Mouse (Mus musculus) kidney, postnatal 4 days (tissue): ENCODE results near the gene Rnf126.

ENCODE experiments used
- DNase-seq, 2 experiments: peaks; one replicate each; pipeline ENCODE4 v3.0.0; 2021; ENCODE audit warnings: mixed read lengths in 2 of 2

The Rnf126 gene

GRCm38 (mm10) chr10:79728323-79729249, 38.2 kb downstream of the Rnf126 start:
- DNase-seq: no peak

DNA sequence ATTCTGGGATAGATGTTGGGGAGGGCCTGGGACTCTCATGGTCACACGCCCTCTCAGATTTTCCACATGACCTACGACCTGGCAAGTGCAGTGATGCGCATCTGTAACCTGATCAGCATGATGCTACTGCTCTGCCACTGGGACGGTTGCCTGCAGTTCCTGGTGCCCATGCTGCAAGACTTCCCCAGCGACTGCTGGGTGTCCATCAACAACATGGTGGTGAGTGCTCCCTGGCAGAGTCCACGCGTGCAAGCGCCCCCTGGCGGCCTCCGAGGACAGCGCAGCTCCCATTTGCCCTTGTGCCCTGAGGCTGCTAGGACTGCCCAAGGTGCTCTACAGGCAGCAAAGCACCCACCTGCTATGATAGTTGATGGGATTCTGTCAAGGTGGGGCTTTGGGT, 40.7 kb downstream of the Rnf126 start:
- peak; percentile 79 to 85 for DNase-seq

DNA sequence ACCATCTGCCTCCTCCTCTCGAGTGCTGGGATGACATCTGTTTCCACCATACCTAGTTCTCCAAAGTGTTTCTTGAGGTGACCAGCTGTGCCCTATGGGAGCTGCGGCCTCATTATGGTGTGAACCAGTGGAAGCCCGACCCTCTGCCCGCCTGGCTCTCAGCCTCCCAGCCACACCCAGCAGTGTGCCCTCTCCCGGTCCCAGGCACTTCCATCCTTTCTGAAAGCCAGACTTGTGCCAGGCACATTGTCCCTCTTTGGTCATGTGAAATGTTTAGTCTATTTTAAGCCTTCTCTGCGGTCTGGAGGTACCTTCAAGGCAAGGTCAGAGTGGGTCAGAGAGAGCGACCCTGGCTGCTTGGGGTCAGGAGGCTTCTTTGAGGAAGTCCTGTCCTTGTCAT, 43.1 kb downstream of the Rnf126 start:
- no peak for DNase-seq

GRCm38 (mm10) chr10:79723047-79723446, 43.7 kb downstream of the Rnf126 start:
- no peak for DNase-seq

- no peak for DNase-seq
Measured at GRCm38 (mm10) chr10:79721089-79721488, 45.7 kb downstream of the Rnf126 start.

GRCm38 (mm10) chr10:79717640-79718357, 49.0 kb downstream of the Rnf126 start:
- DNase-seq: peak; percentile 90 to 91

DNA sequence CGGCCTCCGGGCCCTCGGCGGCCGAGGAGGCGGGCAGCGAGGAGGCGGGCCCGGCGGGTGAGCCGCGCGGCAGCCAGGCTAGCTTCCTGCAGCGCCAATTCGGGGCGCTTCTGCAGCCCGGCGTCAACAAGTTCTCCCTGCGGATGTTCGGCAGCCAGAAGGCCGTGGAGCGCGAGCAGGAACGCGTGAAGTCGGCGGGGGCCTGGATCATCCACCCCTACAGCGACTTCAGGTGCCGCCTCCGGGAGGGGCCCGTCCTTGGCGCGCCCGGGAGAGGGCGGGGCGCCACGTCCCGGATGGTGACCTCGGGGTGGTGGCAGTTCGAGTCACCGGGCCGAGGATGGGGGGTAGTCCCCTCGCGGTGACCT, 49.8 kb downstream of the Rnf126 start:
- peak in 1 of 2 experiments; percentile 53 for DNase-seq

GRCm38 (mm10) chr10:79716254-79716987, 50.3 kb downstream of the Rnf126 start, which contains the start of gene Hcn2:
Gene Hcn2, plus strand, starts transcription at chr10:79716634.
- no peak for DNase-seq

DNA sequence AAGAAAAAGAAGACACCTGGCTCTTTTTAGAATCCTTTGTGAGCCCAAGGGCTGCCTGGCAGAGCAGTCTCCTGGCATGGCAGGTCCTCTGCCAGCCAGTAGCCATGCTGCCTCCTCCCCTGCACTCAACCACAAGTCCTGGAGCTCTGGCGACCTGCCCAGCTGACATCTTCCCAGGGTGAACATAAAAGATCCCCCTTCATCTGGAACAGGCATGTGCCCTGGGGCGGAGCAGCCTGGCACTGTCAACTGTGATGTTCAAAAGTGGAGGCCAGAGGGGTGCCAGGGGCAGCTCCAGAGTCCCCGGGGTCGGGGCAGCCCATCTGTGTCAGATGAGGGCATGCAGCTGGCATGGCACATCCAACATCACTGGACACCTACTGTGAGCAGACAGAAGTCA, 51.8 kb downstream of the Rnf126 start:
- no peak for DNase-seq

- DNase-seq: no peak
Measured at GRCm38 (mm10) chr10:79713163-79713562, 53.6 kb downstream of the Rnf126 start.

GRCm38 (mm10) chr10:79712499-79713126, 54.1 kb downstream of the Rnf126 start:
- peak; percentile 91 for DNase-seq

- no peak for DNase-seq
Measured at GRCm38 (mm10) chr10:79712029-79712428, 54.7 kb downstream of the Rnf126 start.

- no peak for DNase-seq
Measured at GRCm38 (mm10) chr10:79709307-79709706, 57.4 kb downstream of the Rnf126 start.

- DNase-seq: no peak
Measured at GRCm38 (mm10) chr10:79708668-79709067, 58.1 kb downstream of the Rnf126 start.
